Mouse (Mus musculus) bone marrow, adult 2 months (tissue): ENCODE results near the gene Tspan3. TPM values are rescaled to one million over a fixed set of nuclear protein-coding genes. Genes with fewer than 3 reads are reported as not detected.
A peak's percentile ranks its signal among the peaks of the same experiment; 100 is the strongest.

Experiments used
- H3K27ac ChIP-seq: fragments of 200-500 bp; 2 replicates; pipeline ENCODE4 v1.5.1; 2012; ENCODE audit warnings: low read depth, mild to moderate bottlenecking, control low read depth, inconsistent platforms, low read length; ENCODE audit not compliant: control insufficient read depth, poor library complexity, insufficient read depth
- H3K4me1 ChIP-seq: fragments of 200-500 bp; 2 replicates; pipeline ENCODE4 v1.6.1; 2011; ENCODE audit warnings: low read length; ENCODE audit not compliant: control insufficient read depth, insufficient read depth
- H3K4me3 ChIP-seq: fragments of 200-500 bp; replicated peaks from 2 replicates; pipeline ENCODE3; 2011; ENCODE audit warnings: mild to moderate bottlenecking, low read depth, low read length, control low read depth; ENCODE audit not compliant: control insufficient read depth
- CTCF ChIP-seq: fragments of 200-500 bp; IDR thresholded peaks from 2 replicates; pipeline ENCODE4 v1.5.1; 2011; ENCODE audit warnings: low read length, control low read depth; ENCODE audit not compliant: control insufficient read depth, insufficient read depth
- POLR2A ChIP-seq: fragments of 200-500 bp; IDR thresholded peaks from 2 replicates; pipeline ENCODE4 v1.6.1; 2011; ENCODE audit warnings: low read depth, mild to moderate bottlenecking, control low read depth, low read length, borderline replicate concordance; ENCODE audit not compliant: control insufficient read depth
- WGBS: fragments of 180-500 bp; shearing (Covaris S2); methylation state at CpG from one replicate; pipeline ENCODE4 v1.1.7; 2018; 5-methylcytosine and 5-hydroxymethylcytosine counted together
- polyA plus RNA-seq: library from polyadenylated mRNA; stranded (reverse); fragments of >200 nt; gene quantifications from 2 replicates; pipeline ENCODE4 v1.2.4, GENCODE M21; 2011; ENCODE audit warnings: low replicate concordance; ENCODE audit not compliant: missing spikeins, insufficient read depth, insufficient read length

Tspan3 gene
- 3.2 and 9.4 TPM in 2 replicates for polyA plus RNA-seq

DNA sequence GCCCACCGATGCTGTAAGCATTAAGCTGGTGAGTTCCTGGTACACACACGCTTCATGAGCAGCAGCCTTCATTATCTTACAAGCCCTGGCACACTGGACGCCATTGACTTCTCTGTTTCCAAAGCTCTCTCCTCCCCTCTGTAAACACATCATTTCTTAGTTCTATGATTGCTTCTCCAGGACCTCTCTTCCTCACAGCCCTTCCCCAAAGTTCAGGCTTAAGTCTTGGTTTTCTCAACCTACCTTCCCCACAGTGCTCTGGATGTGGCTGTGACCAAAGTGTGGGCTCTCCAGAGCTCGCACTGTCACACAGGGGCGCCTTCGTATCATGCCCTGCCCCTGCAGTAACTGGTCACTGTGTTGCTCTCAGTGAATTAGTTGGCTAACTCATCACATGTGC lies at the start of gene Tspan3:
Tspan3 (minus strand) TSS at position 101 of the 400 bp plus-strand sequence.
- no peak for TF ChIP-seq POLR2A
- TF ChIP-seq CTCF = no peak
- Histone ChIP-seq H3K4me3 (no peak within 1 kb of the TSS), H3K27ac (no peak within 1 kb of the TSS), H3K4me1 (peaks cover 2% of the 10 kb centered on the region)
- 79% methylated on average over 6 of the region's 6 CpGs for WGBS

DNA sequence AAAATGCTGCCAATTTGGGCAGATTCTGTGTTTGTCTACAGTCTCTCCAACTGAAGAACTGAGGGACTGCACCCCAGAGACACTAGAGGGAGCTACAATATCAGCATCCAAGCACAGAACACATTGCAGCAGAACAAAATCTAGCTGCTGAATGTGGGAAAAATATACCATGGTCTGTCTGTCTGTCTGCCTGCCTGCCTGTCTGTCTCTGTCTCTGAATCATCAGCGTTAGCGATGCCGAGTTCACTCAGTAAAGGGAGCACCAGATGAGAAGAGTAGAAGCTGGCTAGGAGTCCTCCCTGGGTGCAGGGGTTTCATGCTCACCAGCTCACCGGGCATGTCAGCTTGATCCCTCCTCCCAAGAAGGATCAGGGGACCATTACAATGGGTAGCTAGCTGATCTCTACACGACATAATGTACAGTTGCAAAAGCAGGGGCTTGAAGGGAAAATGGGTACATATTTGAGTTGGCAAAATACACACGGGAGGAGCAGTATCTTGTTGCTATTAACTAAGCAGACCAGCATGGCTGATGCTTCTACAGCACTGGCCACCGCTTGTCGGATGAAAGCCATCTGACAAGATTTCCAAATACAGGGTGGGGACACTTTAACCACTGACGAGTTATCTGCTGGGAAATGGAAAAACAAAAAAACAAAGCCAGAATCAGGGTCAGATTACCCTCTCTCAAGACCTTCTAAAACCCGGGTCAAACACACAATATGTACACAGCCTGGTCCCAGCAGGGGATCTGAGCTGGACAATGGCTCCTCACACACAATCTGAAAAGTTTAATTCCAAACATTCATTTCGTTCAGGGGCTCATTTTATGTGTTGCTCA lies 48.4 kb upstream of the Tspan3 start:
- TF ChIP-seq CTCF = no peak
- TF ChIP-seq POLR2A = no peak
- 58% methylated on average over 11 of the region's 11 CpGs for WGBS

DNA sequence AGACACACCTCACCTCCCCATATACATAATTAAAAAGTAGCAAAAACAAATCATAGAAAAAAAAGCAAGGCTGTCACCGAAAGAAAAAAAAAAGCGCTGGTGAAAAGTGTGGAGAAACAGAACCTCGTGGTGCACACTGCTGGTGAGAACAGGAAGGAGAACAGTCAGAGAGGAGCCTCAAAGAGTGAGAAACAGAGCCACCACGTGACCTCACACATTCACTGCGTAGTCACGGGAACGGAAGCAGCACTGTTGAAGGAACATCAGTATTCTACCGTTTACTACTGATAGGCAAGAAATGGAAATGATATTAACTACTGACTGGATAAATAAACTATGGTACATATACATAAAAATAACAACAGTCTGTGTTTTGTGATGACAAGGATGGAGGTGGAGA lies 43.5 kb upstream of the Tspan3 start:
- TF ChIP-seq POLR2A (no peak), CTCF (no peak)
- no peak overlapping the region for H3K27ac ChIP-seq
- H3K4me1 ChIP-seq = peaks cover 4% of the 10 kb centered on the region; the same call in 1 of the 2 replicates
- WGBS = 59% methylated on average over 8 of the region's 8 CpGs
- no peak overlapping the region for H3K4me3 ChIP-seq

More for the DNA sequence above, 48.4 kb upstream of the Tspan3 start:
- no peak overlapping the region for H3K4me3 ChIP-seq
- H3K4me1 ChIP-seq = no peaks in the 10 kb centered on the region
- no peak overlapping the region for H3K27ac ChIP-seq

GRCm38 (mm10) chr9:56207516-56207915 lies 42.2 kb upstream of the Tspan3 start:
- TF ChIP-seq CTCF = no peak
- TF ChIP-seq POLR2A = no peak
- whole genome bisulfite sequencing = 54% methylated on average over 5 of the region's 5 CpGs
- Histone ChIP-seq H3K4me3 (no peak overlapping the region), H3K27ac (peak overlapping the region; percentile 36), H3K4me1 (peaks cover 4% of the 10 kb centered on the region; the same call in 1 of the 2 replicates)

DNA sequence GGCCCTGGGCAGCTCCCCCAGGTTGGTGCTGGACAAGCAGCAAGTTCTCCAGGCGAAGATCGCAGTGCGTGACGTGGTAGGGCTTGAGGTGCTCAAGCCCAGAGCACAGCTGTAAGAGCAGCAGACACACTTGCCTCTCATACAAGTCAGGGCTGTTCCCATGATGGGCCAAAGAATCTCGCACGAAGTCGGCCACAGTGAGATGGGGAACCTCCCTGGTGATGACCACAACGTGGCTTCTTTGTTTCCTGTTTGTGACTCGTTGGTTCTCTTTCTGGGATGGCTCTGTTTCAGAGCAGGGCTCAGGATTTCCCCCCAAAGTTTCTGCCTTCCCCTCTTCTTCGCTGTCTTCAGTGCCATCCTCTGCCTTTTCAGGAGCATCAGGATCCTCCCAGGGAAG lies 41.8 kb upstream of the Tspan3 start:
- 29% methylated on average over 10 of the region's 10 CpGs for WGBS
- Histone ChIP-seq H3K4me1 (peaks cover 4% of the 10 kb centered on the region; the same call in 1 of the 2 replicates), H3K4me3 (no peak overlapping the region), H3K27ac (peak overlapping the region; percentile 36)
- no peak for TF ChIP-seq CTCF
- TF ChIP-seq POLR2A = no peak

DNA sequence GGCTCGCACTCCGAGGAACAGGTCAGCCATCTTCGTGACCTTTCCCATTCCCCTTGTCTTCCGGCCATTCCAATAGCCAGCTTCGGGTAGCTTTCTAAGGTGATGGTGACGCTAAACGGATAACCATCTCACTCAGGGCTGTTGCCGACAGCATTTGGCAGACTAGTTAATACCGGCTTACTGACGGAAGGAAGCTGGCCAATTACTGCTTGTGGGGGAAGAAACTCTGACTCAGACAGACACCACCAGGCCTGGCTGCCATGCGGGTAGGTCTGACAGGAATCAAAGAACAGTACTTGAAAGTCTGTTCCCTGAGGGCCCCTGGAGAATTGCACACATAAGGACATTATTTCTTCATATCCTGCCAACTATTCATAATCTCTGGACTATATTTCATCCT lies 40.1 kb upstream of the Tspan3 start:
- Histone ChIP-seq H3K4me1 (peaks cover 4% of the 10 kb centered on the region; the same call in 1 of the 2 replicates), H3K4me3 (no peak overlapping the region), H3K27ac (no peak overlapping the region)
- TF ChIP-seq CTCF = no peak
- TF ChIP-seq POLR2A = no peak
- 75% methylated on average over 11 of the region's 11 CpGs for whole genome bisulfite sequencing

- H3K4me1 ChIP-seq = peaks cover 4% of the 10 kb centered on the region; the same call in 1 of the 2 replicates
- WGBS = 82% methylated on average over 4 of the region's 4 CpGs
- no peak overlapping the region for H3K27ac ChIP-seq
- TF ChIP-seq POLR2A (no peak), CTCF (no peak)
- no peak overlapping the region for H3K4me3 ChIP-seq
Observed at GRCm38 (mm10) chr9:56204316-56204715, 39.0 kb upstream of the Tspan3 start.

GRCm38 (mm10) chr9:56200645-56201314 lies 35.5 kb upstream of the Tspan3 start:
- WGBS = 27% methylated on average over 14 of the region's 14 CpGs
- no peak overlapping the region for H3K27ac ChIP-seq
- no peak overlapping the region for H3K4me3 ChIP-seq
- TF ChIP-seq POLR2A = no peak
- peak; percentile 86 for TF ChIP-seq CTCF
- no peaks in the 10 kb centered on the region for H3K4me1 ChIP-seq

DNA sequence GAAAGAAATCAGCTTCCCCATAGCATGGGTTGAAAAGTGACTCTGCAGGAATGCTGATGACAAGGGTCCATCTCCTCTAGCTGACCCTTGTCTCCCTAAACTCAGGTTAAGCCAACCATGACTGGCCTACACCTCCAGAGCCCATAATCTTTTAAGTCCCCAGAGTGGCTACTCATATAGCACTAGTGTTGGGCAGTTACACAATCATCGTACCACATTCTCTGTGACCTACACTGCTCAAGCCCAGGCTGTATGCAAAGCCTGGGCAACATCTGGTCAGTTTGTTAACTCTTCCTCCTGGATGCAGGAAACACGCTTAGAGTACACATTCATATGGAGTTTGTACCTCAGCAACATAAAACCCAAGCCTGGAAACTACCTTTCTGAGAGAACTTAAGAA lies 34.9 kb upstream of the Tspan3 start:
- Histone ChIP-seq H3K27ac (no peak overlapping the region), H3K4me1 (no peaks in the 10 kb centered on the region), H3K4me3 (no peak overlapping the region)
- TF ChIP-seq POLR2A (no peak), CTCF (no peak)
- WGBS = 47% methylated on average over 2 of the region's 2 CpGs
